8 mouse cellular contexts compared by ENCODE assay signal in genomic region chr9:40333649-40334396, GRCm38 (mm10).
A peak's percentile ranks its signal among the peaks of the same experiment; 100 is the strongest.
DNase-seq lines count a peak whose midpoint lies in the region; ATAC-seq and TF ChIP-seq lines count a peak whose summit lies in the region.

No protein-coding gene starts in this region.

- H3K9ac ChIP-seq in midbrain, embryonic 13.5 days (replicated peaks), result no peak overlapping the region
- H3K9ac ChIP-seq in heart, postnatal 0 days (replicated peaks; ENCODE audit: low read depth, low read length), result no peak overlapping the region

- WGBS in midbrain, embryonic 10.5 days, result 65% methylated on average over 9 of the region's 9 CpGs
- WGBS in midbrain, embryonic 13.5 days, result 60% methylated on average over 9 of the region's 9 CpGs
- WGBS in heart, postnatal 0 days, result 51% methylated on average over 9 of the region's 9 CpGs

- intact Hi-C loops in left cerebral cortex, postnatal 25 days (cut with DNase I), result loop anchor here (10.0 kb wide), 1 partner anchor 421 kb away; no protein-coding TSS in a partner anchor

- H3K36me3 ChIP-seq in midbrain, embryonic 10.5 days, result no peaks in the 10 kb centered on the region
- H3K36me3 ChIP-seq in midbrain, embryonic 13.5 days, result peaks cover 16% of the 10 kb centered on the region; the same call in 1 of the 2 replicates
- H3K36me3 ChIP-seq in heart, postnatal 0 days (replicated peaks; ENCODE audit: control insufficient read depth, insufficient read depth, low read length), result no peaks in the 10 kb centered on the region

- no peak overlapping the region for H3K4me3 ChIP-seq in midbrain, embryonic 10.5 days
- no peak overlapping the region for H3K4me3 ChIP-seq in midbrain, embryonic 13.5 days (replicated peaks)
- H3K4me3 ChIP-seq in heart, postnatal 0 days (ENCODE audit: low read depth, low read length), result no peak overlapping the region

- TF ChIP-seq EP300 in heart, postnatal 0 days (IDR thresholded peaks at IDR 0.05; ENCODE audit: low read depth), result no peak

- no peak overlapping the region for H3K4me2 ChIP-seq in midbrain, embryonic 13.5 days (replicated peaks)
- no peak overlapping the region for H3K4me2 ChIP-seq in heart, postnatal 0 days (ENCODE audit: low read depth, low read length)

- H3K27me3 ChIP-seq in midbrain, embryonic 10.5 days (ENCODE audit: low read depth, poor library complexity, severe bottlenecking), result no peaks in the 10 kb centered on the region
- H3K27me3 ChIP-seq in midbrain, embryonic 13.5 days, result no peaks in the 10 kb centered on the region
- no peaks in the 10 kb centered on the region for H3K27me3 ChIP-seq in heart, postnatal 0 days (ENCODE audit: control insufficient read depth, insufficient read depth, low read length)

- no peaks in the 10 kb centered on the region for H3K4me1 ChIP-seq in midbrain, embryonic 10.5 days
- peaks cover 15% of the 10 kb centered on the region for H3K4me1 ChIP-seq in midbrain, embryonic 13.5 days (replicated peaks)
- H3K4me1 ChIP-seq in heart, postnatal 0 days (ENCODE audit: control insufficient read depth, insufficient read depth), result peaks cover 11% of the 10 kb centered on the region

- no peak overlapping the region for H3K27ac ChIP-seq in midbrain, embryonic 10.5 days (replicated peaks)
- H3K27ac ChIP-seq in midbrain, embryonic 13.5 days, result no peak overlapping the region
- no peak overlapping the region for H3K27ac ChIP-seq in heart, postnatal 0 days (ENCODE audit: low read depth)

- DNase-seq in midbrain, embryonic 10.5 days (ENCODE audit: low spot score), result peak; percentile 77
- peak; percentile 90 for DNase-seq in R1 (ENCODE audit: low read depth, low spot score)
- DNase-seq in cerebellum, postnatal 36 days, result peak; percentile 94 to 95
- peak; percentile 58 for DNase-seq in heart, postnatal 0 days (ENCODE audit: low spot score)
- DNase-seq in left cerebral cortex, postnatal 25 days (ENCODE audit: low spot score in 2 of 2), result peak; percentile 76 to 86
- DNase-seq in retina, embryonic 14.5 days (ENCODE audit: low spot score), result peak; percentile 77
- peak; percentile 44 to 84 for DNase-seq in urinary bladder, postnatal 4 days (ENCODE audit: low spot score in 2 of 2)

- H3K9me3 ChIP-seq in midbrain, embryonic 10.5 days (replicated peaks), result no peaks in the 10 kb centered on the region
- no peaks in the 10 kb centered on the region for H3K9me3 ChIP-seq in midbrain, embryonic 13.5 days
- H3K9me3 ChIP-seq in heart, postnatal 0 days (replicated peaks; ENCODE audit: control insufficient read depth, low read length), result no peaks in the 10 kb centered on the region

- ATAC-seq in midbrain, embryonic 13.5 days, result no peak
- ATAC-seq in heart, postnatal 0 days (ENCODE audit: insufficient read depth, low read depth), result no peak

- peak; percentile 87 for TF ChIP-seq CTCF in heart, postnatal 0 days (IDR thresholded peaks at IDR 0.05; ENCODE audit: low read depth)
